Mouse (Mus musculus) left cerebral cortex, postnatal 4 days (tissue): ENCODE data around the gene Arhgef28. TPM values are rescaled to one million over a fixed set of nuclear protein-coding genes. Genes with fewer than 3 reads are reported as not detected.
A peak's percentile ranks its signal among the peaks of the same experiment; 100 is the strongest.

Experiments used
- DNase-seq: peaks from one replicate; pipeline ENCODE4 v3.0.0-alpha.2; 2022
- intact Hi-C: fragments of 180-260 bp; cut with DNase I; formaldehyde crosslinking; loops from one replicate; pipeline ENCODE4 v1.15.1; 2025
- total RNA-seq, 2 experiments: library from RNA; stranded (reverse); gene quantifications; 2 replicates each; pipeline ENCODE4 v1.2.3; 2021

Arhgef28 gene
- total RNA-seq, 2 experiments from 2014 or later = 43.8 to 49.9 TPM

GRCm38 (mm10) chr13:97937919-97938318 is 268.3 kb downstream of the Arhgef28 start:
- peak; percentile 60 for DNase-seq
- intact Hi-C loops = loop anchor here (1.0 to 10.0 kb wide), 2 partner anchors 323 to 703 kb away; no protein-coding TSS in a partner anchor

- DNase-seq = no peak
- intact Hi-C loops = no loop called here
Measured at GRCm38 (mm10) chr13:97928135-97928497, 278.1 kb downstream of the Arhgef28 start.

- no peak for DNase-seq
- intact Hi-C loops = no loop called here
Measured at GRCm38 (mm10) chr13:97927376-97928134, 278.7 kb downstream of the Arhgef28 start.

GRCm38 (mm10) chr13:97926371-97926770 is 279.9 kb downstream of the Arhgef28 start:
- no peak for DNase-seq
- intact Hi-C loops = no loop called here

GRCm38 (mm10) chr13:97923009-97923408 is 283.2 kb downstream of the Arhgef28 start:
- DNase-seq = peak; percentile 47
- intact Hi-C loops = no loop called here

GRCm38 (mm10) chr13:97919590-97919989 is 286.6 kb downstream of the Arhgef28 start:
- intact Hi-C loops = no loop called here
- DNase-seq = no peak

GRCm38 (mm10) chr13:97918117-97918900 is 287.9 kb downstream of the Arhgef28 start:
- intact Hi-C loops = no loop called here
- DNase-seq = no peak

GRCm38 (mm10) chr13:97911013-97911412 is 295.2 kb downstream of the Arhgef28 start:
- intact Hi-C loops = no loop called here
- DNase-seq = no peak

- DNase-seq = no peak
- intact Hi-C loops = loop anchor here (10.0 kb wide), 1 partner anchor 148 kb away; no protein-coding TSS in a partner anchor
Measured at GRCm38 (mm10) chr13:97902821-97903220, 303.4 kb downstream of the Arhgef28 start.

GRCm38 (mm10) chr13:97900380-97900758 is 305.9 kb downstream of the Arhgef28 start:
- intact Hi-C loops = loop anchor here (10.0 kb wide), 1 partner anchor 146 kb away; no protein-coding TSS in a partner anchor
- DNase-seq = no peak

- DNase-seq = peak; percentile 17
- intact Hi-C loops = loop anchor here (10.0 kb wide), 1 partner anchor 145 kb away; no protein-coding TSS in a partner anchor
Measured at GRCm38 (mm10) chr13:97899604-97900379, 306.4 kb downstream of the Arhgef28 start.

GRCm38 (mm10) chr13:97898590-97898989 is 307.6 kb downstream of the Arhgef28 start:
- intact Hi-C loops = no loop called here
- no peak for DNase-seq

GRCm38 (mm10) chr13:97893031-97893825 is 313.0 kb downstream of the Arhgef28 start:
- intact Hi-C loops = no loop called here
- peak; percentile 29 for DNase-seq

- no peak for DNase-seq
- intact Hi-C loops = no loop called here
Measured at GRCm38 (mm10) chr13:97892089-97892884, 314.0 kb downstream of the Arhgef28 start.

- DNase-seq = no peak
- intact Hi-C loops = no loop called here
Measured at GRCm38 (mm10) chr13:97888046-97888445, 318.2 kb downstream of the Arhgef28 start.

GRCm38 (mm10) chr13:97887558-97887957 is 318.7 kb downstream of the Arhgef28 start:
- no peak for DNase-seq
- intact Hi-C loops = no loop called here

GRCm38 (mm10) chr13:97883629-97884028 is 322.6 kb downstream of the Arhgef28 start:
- intact Hi-C loops = no loop called here
- DNase-seq = no peak

GRCm38 (mm10) chr13:97876450-97876849 is 329.8 kb downstream of the Arhgef28 start:
- intact Hi-C loops = no loop called here
- DNase-seq = no peak

GRCm38 (mm10) chr13:97876031-97876430 is 330.2 kb downstream of the Arhgef28 start:
- no peak for DNase-seq
- intact Hi-C loops = no loop called here
